Mouse (Mus musculus): ENCODE data around the gene Krt4. TPM values are rescaled to one million over a fixed set of nuclear protein-coding genes. Genes with fewer than 3 reads are reported as not detected.

Gene Krt4
- polyA plus RNA-seq, 1 experiment from 2014 or later: 0.38 TPM

- no peak for ATAC-seq (ENCODE audit: low FRiP score, low TSS enrichment)
- Histone ChIP-seq H3K4me2 (replicated peaks; ENCODE audit: low read depth, low read length) (no peak overlapping the region), H3K27me3 (ENCODE audit: control insufficient read depth, insufficient read depth, low read length) (no peaks in the 10 kb centered on the region), H3K4me3 (ENCODE audit: low read length) (no peak overlapping the region), H3K9me3 (ENCODE audit: control insufficient read depth, low read length) (no peaks in the 10 kb centered on the region), H3K27ac (ENCODE audit: low read depth, low read length) (no peak overlapping the region), H3K4me1 (ENCODE audit: control insufficient read depth, insufficient read depth, low read length) (no peaks in the 10 kb centered on the region), H3K36me3 (ENCODE audit: control insufficient read depth, insufficient read depth, low read length) (no peaks in the 10 kb centered on the region), H3K9ac (ENCODE audit: low read depth, low read length) (no peak overlapping the region)
- 86% methylated on average over 5 of the region's 5 CpGs for WGBS
Measured at GRCm38 (mm10) chr15:101904849-101905248, 19.7 kb downstream of the Krt4 start.

- ATAC-seq (ENCODE audit: low FRiP score, low TSS enrichment): peak; percentile 55; the same call in 1 of the 2 replicates
- 51% methylated on average over 12 of the region's 12 CpGs for WGBS
- Histone ChIP-seq H3K36me3 (ENCODE audit: control insufficient read depth, insufficient read depth, low read length) (no peaks in the 10 kb centered on the region), H3K4me2 (replicated peaks; ENCODE audit: low read depth, low read length) (no peak overlapping the region), H3K9me3 (ENCODE audit: control insufficient read depth, low read length) (no peaks in the 10 kb centered on the region), H3K4me3 (ENCODE audit: low read length) (no peak overlapping the region), H3K27me3 (ENCODE audit: control insufficient read depth, insufficient read depth, low read length) (no peaks in the 10 kb centered on the region), H3K4me1 (ENCODE audit: control insufficient read depth, insufficient read depth, low read length) (no peaks in the 10 kb centered on the region), H3K27ac (ENCODE audit: low read depth, low read length) (no peak overlapping the region), H3K9ac (ENCODE audit: low read depth, low read length) (no peak overlapping the region)
Measured at GRCm38 (mm10) chr15:101902171-101903149, 22.1 kb downstream of the Krt4 start.

GRCm38 (mm10) chr15:101895216-101895615, 29.3 kb downstream of the Krt4 start:
- H3K27ac ChIP-seq (ENCODE audit: low read depth, low read length): no peak overlapping the region
- no peak overlapping the region for H3K4me3 ChIP-seq (ENCODE audit: low read length)
- H3K4me2 ChIP-seq (replicated peaks; ENCODE audit: low read depth, low read length): no peak overlapping the region
- H3K9me3 ChIP-seq (ENCODE audit: control insufficient read depth, low read length): no peaks in the 10 kb centered on the region
- no peak overlapping the region for H3K9ac ChIP-seq (ENCODE audit: low read depth, low read length)
- H3K4me1 ChIP-seq (ENCODE audit: control insufficient read depth, insufficient read depth, low read length): no peaks in the 10 kb centered on the region
- ATAC-seq (ENCODE audit: low FRiP score, low TSS enrichment): no peak
- WGBS: 87% methylated on average over 4 of the region's 4 CpGs
- H3K27me3 ChIP-seq (ENCODE audit: control insufficient read depth, insufficient read depth, low read length): no peaks in the 10 kb centered on the region
- H3K36me3 ChIP-seq (ENCODE audit: control insufficient read depth, insufficient read depth, low read length): no peaks in the 10 kb centered on the region

GRCm38 (mm10) chr15:101892820-101893219, 31.7 kb downstream of the Krt4 start, which contains the start of gene Krt76:
TSS of gene Krt76 (minus strand) at chr15:101892920.
- H3K4me2 ChIP-seq (replicated peaks; ENCODE audit: low read depth, low read length): no peak within 1 kb of the TSS
- ATAC-seq (ENCODE audit: low FRiP score, low TSS enrichment): no peak
- no peaks in the 10 kb centered on the region for H3K36me3 ChIP-seq (ENCODE audit: control insufficient read depth, insufficient read depth, low read length)
- no peak within 1 kb of the TSS for H3K27ac ChIP-seq (ENCODE audit: low read depth, low read length)
- no peak within 1 kb of the TSS for H3K9ac ChIP-seq (ENCODE audit: low read depth, low read length)
- 59% methylated on average over 4 of the region's 4 CpGs for WGBS
- H3K4me3 ChIP-seq (ENCODE audit: low read length): no peak within 1 kb of the TSS
- H3K9me3 ChIP-seq (ENCODE audit: control insufficient read depth, low read length): no peaks in the 10 kb centered on the region
- H3K27me3 ChIP-seq (ENCODE audit: control insufficient read depth, insufficient read depth, low read length): no peaks in the 10 kb centered on the region
- H3K4me1 ChIP-seq (ENCODE audit: control insufficient read depth, insufficient read depth, low read length): no peaks in the 10 kb centered on the region

- Histone ChIP-seq H3K4me2 (replicated peaks; ENCODE audit: low read depth, low read length) (no peak overlapping the region), H3K4me1 (ENCODE audit: control insufficient read depth, insufficient read depth, low read length) (no peaks in the 10 kb centered on the region), H3K36me3 (ENCODE audit: control insufficient read depth, insufficient read depth, low read length) (no peaks in the 10 kb centered on the region), H3K27ac (ENCODE audit: low read depth, low read length) (no peak overlapping the region), H3K4me3 (ENCODE audit: low read length) (no peak overlapping the region), H3K9ac (ENCODE audit: low read depth, low read length) (no peak overlapping the region), H3K27me3 (ENCODE audit: control insufficient read depth, insufficient read depth, low read length) (no peaks in the 10 kb centered on the region), H3K9me3 (ENCODE audit: control insufficient read depth, low read length) (no peaks in the 10 kb centered on the region)
- ATAC-seq (ENCODE audit: low FRiP score, low TSS enrichment): no peak
- 38% methylated on average over 10 of the region's 11 CpGs for WGBS
Measured at GRCm38 (mm10) chr15:101879776-101880175, 44.8 kb downstream of the Krt4 start.

- WGBS: 53% methylated on average over 2 of the region's 2 CpGs
- Histone ChIP-seq H3K9ac (ENCODE audit: low read depth, low read length) (no peak overlapping the region), H3K4me1 (ENCODE audit: control insufficient read depth, insufficient read depth, low read length) (no peaks in the 10 kb centered on the region), H3K9me3 (ENCODE audit: control insufficient read depth, low read length) (no peaks in the 10 kb centered on the region), H3K36me3 (ENCODE audit: control insufficient read depth, insufficient read depth, low read length) (no peaks in the 10 kb centered on the region), H3K4me2 (replicated peaks; ENCODE audit: low read depth, low read length) (no peak overlapping the region), H3K27me3 (ENCODE audit: control insufficient read depth, insufficient read depth, low read length) (no peaks in the 10 kb centered on the region), H3K27ac (ENCODE audit: low read depth, low read length) (no peak overlapping the region), H3K4me3 (ENCODE audit: low read length) (no peak overlapping the region)
- no peak for ATAC-seq (ENCODE audit: low FRiP score, low TSS enrichment)
Measured at GRCm38 (mm10) chr15:101878041-101878440, 46.5 kb downstream of the Krt4 start.

- Histone ChIP-seq H3K4me3 (ENCODE audit: low read length) (no peak overlapping the region), H3K9me3 (ENCODE audit: control insufficient read depth, low read length) (no peaks in the 10 kb centered on the region), H3K27ac (ENCODE audit: low read depth, low read length) (no peak overlapping the region), H3K9ac (ENCODE audit: low read depth, low read length) (no peak overlapping the region), H3K27me3 (ENCODE audit: control insufficient read depth, insufficient read depth, low read length) (no peaks in the 10 kb centered on the region), H3K4me2 (replicated peaks; ENCODE audit: low read depth, low read length) (no peak overlapping the region), H3K36me3 (ENCODE audit: control insufficient read depth, insufficient read depth, low read length) (no peaks in the 10 kb centered on the region), H3K4me1 (ENCODE audit: control insufficient read depth, insufficient read depth, low read length) (no peaks in the 10 kb centered on the region)
- 72% methylated on average over 1 of the region's 1 CpGs for WGBS
- ATAC-seq (ENCODE audit: low FRiP score, low TSS enrichment): no peak
Measured at GRCm38 (mm10) chr15:101874383-101874782, 50.2 kb downstream of the Krt4 start.

GRCm38 (mm10) chr15:101873231-101873630, 51.3 kb downstream of the Krt4 start:
- H3K36me3 ChIP-seq (ENCODE audit: control insufficient read depth, insufficient read depth, low read length): no peaks in the 10 kb centered on the region
- 45% methylated on average over 4 of the region's 4 CpGs for WGBS
- H3K27me3 ChIP-seq (ENCODE audit: control insufficient read depth, insufficient read depth, low read length): 0 out of 2 replicates have a peak, but pooled peaks cover 2% of the 10 kb centered on the region
- H3K9ac ChIP-seq (ENCODE audit: low read depth, low read length): no peak overlapping the region
- H3K4me1 ChIP-seq (ENCODE audit: control insufficient read depth, insufficient read depth, low read length): no peaks in the 10 kb centered on the region
- H3K4me3 ChIP-seq (ENCODE audit: low read length): no peak overlapping the region
- no peak for ATAC-seq (ENCODE audit: low FRiP score, low TSS enrichment)
- no peak overlapping the region for H3K27ac ChIP-seq (ENCODE audit: low read depth, low read length)
- H3K9me3 ChIP-seq (ENCODE audit: control insufficient read depth, low read length): no peaks in the 10 kb centered on the region
- no peak overlapping the region for H3K4me2 ChIP-seq (replicated peaks; ENCODE audit: low read depth, low read length)

GRCm38 (mm10) chr15:101869431-101869830, 55.1 kb downstream of the Krt4 start, which contains the start of gene Krt77:
TSS of gene Krt77 (minus strand) at chr15:101869705.
- 36% methylated on average over 6 of the region's 6 CpGs for WGBS
- H3K4me3 ChIP-seq (ENCODE audit: low read length): no peak within 1 kb of the TSS
- no peaks in the 10 kb centered on the region for H3K4me1 ChIP-seq (ENCODE audit: control insufficient read depth, insufficient read depth, low read length)
- H3K27me3 ChIP-seq (ENCODE audit: control insufficient read depth, insufficient read depth, low read length): 0 out of 2 replicates have a peak, but pooled peaks cover 2% of the 10 kb centered on the region
- no peak within 1 kb of the TSS for H3K4me2 ChIP-seq (replicated peaks; ENCODE audit: low read depth, low read length)
- no peak within 1 kb of the TSS for H3K9ac ChIP-seq (ENCODE audit: low read depth, low read length)
- H3K36me3 ChIP-seq (ENCODE audit: control insufficient read depth, insufficient read depth, low read length): no peaks in the 10 kb centered on the region
- ATAC-seq (ENCODE audit: low FRiP score, low TSS enrichment): no peak
- no peak within 1 kb of the TSS for H3K27ac ChIP-seq (ENCODE audit: low read depth, low read length)
- no peaks in the 10 kb centered on the region for H3K9me3 ChIP-seq (ENCODE audit: control insufficient read depth, low read length)

Data from kidney, embryonic 14.5 days (tissue).